Mouse (Mus musculus) gastrocnemius, adult 8-10 months (tissue): ENCODE measurements around the gene Rabep2. TPM values are rescaled to one million over a fixed set of nuclear protein-coding genes. Genes with fewer than 3 reads are reported as not detected.
"Not testable (repeated sequence)": the region's sequence is repeated elsewhere in the genome, so short reads cannot be mapped to it uniquely, and the experiment has no call there.

Source experiments
- DNase-seq, 2 experiments: peaks; one replicate each; pipeline ENCODE4 v3.0.0; 2022; ENCODE audit warnings: low spot score in 2 of 2
- total RNA-seq, 4 experiments: library from RNA; stranded (reverse); gene quantifications; 2 replicates each; pipeline ENCODE4 v1.2.4; 2022

The Rabep2 gene
- total RNA-seq, 4 experiments from 2014 or later: 10.5 to 19.2 (median 15.1) TPM

DNA sequence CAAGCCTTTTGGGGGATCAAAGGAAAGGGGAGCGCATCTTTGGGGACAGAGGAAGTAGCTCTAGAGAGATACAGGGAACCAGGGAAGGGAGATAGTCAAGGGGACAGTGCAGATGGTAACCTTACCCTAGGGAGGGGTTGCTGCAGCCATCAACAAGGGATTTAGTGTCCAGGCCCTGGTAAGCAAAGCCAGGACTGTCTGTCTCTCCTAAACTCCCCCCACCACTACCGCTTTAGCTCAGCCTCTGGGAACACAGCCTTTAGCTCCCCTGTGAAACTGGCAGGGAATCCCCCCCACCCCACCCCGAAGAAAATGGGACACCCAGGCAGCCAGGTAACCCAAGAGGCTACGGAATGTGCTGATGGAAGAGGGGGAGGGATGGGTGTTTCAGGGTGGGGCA is 35.0 kb downstream of the Rabep2 start:
- peak in 1 of 2 experiments; percentile 28 for DNase-seq

DNA sequence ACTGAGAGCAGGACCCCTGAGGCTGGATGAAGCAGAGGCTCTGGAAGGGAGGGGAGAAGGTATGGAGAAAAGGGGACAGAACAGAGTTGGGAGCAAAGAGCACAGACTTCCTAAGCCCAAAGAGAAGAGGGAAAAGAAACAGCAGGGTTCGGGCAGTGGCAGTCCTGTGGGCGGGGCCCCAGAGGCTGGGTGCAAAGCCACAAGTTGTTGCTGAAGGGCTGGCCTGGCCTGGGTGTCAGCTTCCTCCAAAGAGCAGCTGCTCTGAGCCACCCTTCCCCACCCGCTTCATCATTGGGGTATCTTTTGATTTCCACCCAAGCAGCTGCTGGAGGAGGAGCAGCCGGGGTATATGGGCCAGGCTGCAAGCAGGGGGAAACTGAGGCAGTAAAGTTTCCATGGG is 35.6 kb downstream of the Rabep2 start:
- DNase-seq: peak; percentile 81 to 87

DNA sequence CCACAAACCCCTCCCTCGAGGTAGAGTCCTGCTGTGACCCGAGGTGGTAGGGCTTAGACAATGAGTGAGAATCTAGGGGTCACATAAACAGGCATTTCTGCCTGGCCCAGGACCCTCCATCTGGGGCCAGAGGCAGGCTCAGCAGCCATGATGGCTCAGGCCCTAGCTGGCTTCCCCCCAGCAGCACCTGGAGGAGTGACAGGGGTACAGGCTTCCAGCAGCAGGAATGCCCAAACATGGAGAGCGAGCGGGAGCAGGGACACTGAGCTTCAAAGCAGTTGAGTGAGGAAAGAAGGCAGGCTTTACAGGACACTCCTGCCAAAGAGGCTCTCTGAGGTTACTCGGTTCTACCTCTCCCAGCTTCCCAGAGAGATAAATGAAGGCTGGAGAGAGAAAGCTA is 36.3 kb downstream of the Rabep2 start:
- peak; percentile 64 to 80 for DNase-seq

DNA sequence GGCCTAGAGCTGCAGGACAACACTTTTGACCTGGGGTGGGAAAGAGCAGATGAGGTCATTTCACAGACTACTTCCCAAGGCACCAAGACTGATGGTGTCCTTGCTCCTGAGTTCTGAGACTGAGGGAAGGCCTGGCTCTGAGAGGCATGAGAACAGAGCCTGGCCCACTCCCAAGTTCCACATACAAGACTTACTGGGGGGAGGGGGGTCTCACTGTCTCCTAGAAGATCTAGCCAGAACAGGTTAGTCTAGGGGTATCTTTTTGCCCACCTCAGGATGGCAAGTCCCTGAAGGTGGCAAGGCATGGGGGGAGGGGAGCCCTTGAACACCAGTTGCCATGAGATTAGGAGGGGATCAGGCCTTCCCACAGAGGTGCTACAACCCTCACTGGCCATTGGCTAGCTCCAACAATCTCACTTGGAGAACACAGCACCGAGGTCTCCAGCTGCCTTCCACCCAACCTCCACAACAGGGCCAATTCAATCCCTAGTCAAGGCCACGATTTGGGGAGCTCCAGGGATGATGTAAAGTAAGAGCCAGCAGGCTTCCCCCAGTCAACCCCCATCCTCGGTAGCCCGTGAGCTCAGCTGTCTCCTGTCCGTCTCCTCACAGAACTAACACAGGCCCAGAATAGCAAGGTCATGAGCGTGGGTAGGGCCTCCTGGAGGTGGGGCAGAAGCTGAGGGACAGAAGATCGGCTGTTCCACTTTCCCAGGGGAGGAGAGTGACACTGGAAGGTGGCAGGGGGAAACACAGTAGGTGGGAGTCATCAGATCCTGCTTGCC is 36.9 kb downstream of the Rabep2 start:
- DNase-seq: peak; percentile 66 to 80

DNA sequence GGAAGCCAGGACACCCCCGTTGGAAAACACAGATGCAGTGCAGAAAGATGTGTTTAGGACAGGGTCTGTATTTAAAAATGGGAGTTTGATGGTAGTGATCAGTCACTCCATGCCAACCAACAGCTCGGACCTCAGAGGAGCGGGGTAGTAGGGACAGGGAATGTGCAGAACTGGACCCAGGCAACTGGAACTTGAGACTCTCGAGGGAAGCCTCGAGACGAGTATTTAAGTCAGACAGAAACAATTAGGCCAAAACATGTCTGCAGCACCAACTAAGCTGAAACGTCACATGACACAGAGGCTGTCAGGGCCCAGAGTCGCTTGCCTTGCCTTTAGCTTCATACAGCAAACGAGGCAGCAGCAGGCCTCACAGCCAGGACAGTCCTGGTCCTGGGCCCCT is 37.6 kb downstream of the Rabep2 start:
- DNase-seq: no peak

DNA sequence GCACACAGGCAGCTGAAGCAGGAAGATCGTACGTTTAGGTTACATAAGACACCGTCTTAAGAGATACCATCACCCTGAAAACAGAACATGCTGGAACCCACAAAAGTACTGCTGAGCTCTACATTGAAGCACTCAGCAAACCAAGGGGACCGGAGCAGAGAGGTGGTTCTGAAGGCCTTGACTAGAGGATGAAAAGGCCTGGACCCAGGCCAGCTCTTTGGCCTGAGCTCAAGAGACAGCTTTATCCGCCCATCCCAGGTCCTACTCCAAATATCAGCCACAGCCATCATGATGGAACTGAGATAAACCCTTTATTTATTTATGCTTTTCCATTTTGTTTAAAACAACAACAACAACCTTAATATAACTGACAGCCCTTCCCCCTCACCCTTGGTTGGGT is 38.1 kb downstream of the Rabep2 start:
- peak in 1 of 2 experiments; percentile 3 for DNase-seq

DNA sequence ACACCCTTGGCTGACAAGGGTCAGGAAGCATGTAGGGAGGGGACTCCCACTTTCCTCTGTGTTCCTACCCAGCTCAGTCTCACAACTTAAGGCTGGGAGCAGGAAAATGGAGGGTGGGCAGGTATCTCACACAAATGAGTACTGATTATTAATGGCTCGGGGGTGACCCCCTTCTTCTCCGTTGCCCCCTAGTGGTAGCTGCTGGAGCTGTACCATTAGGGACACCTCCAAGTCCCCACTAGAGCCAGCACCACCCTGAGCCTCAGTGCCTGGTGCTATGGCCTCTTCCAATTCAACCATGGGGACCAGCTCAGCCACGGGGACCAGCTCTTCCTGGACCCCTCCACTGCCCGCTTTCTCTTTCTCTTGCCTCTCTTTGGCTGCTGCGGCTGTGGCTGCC is 38.7 kb downstream of the Rabep2 start:
- peak in 1 of 2 experiments; percentile 24 for DNase-seq

DNA sequence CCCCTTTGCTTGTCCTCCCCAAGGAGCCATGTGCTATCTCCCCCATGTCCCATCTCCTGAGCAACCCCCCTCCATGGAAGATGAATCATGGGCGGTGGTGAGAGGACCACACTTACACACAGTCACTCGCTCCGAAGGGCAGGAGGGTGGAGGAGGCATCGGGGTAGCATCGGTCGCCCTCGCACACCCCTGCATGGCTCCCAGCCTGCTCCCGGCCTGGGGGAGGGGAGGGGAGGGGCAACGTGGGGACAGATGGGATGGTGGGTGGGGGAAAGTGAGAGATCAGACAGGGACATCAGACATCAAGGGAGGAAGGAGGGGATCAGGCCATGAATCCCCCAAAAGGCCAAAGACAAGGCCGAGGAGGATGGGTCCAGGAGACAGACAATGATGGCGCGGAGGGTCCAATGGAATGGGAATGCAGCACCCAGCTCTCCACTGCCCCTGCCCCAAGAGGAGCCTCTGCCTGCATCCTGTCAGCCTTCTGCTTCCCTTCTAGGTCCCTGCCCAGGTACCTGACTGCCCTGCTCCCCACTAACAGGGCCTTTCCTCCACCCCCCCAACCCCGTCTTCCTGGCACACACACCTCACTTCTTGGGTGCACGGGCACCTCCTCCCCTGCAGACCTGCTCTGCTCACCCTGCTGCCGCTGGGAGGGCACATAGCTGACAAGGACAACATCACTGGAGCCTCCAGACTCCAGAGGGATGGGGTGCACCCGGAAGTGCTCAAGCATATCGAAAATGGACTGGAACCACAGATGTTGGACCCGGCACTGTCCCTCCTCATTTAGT is 39.5 kb downstream of the Rabep2 start:
- DNase-seq: no peak

DNA sequence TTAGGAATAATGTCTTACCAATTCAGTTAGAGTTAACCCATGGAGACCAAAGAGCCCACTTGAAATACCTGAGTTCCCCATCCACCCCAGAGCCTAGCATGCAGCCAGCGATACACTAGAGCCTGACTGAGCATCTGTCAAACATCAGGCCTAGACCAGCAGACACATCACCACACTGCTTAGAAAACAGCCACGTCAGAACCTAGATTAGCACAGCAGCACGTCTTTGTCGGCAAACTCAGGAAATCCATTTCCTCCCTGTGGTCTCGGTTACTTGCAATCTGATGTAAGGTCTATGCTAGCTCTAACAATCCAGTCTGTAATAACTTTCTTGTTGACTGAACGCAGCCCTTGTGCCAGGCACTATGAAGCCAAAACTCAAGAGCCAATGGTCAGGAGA is 41.5 kb downstream of the Rabep2 start:
- no peak for DNase-seq

DNA sequence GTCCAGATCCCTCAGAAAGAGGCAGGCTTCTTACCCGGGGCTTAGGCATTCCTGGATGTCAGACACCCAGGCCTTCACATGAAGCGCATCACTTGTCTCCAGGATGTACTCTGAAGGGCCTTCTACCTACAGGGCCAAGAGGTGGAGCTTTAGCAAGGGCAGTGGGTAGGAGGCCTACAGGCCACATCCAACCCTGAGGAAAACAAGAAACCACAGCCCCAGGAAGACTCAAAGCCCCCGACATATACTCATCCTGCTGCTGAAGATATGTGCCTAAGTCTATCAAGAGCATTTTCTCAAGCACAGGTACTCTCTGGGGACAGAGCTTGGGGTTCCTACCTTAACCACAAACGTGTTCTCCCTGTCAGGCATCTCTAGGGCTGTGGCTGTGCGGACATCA is 42.8 kb downstream of the Rabep2 start:
- no peak for DNase-seq

DNA sequence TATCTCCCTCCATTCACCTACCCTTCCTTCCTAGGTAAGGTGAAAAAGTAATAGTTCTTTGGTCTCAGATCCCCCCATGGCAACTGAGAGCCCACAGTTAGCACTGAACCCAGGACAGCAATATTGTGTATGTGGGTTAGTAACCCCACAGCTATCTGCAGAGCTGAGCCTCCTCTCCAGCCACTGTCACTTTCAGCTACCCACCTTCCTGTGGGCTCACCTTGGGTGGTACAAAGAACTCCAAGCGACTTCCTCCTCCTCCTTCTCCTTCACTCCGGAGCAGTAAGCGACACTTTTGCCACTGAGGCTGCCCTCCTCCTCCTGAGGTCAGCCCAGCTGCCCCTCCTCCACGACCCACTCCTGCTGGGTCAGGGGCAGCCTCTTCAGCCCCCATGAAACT is 43.3 kb downstream of the Rabep2 start:
- DNase-seq: no peak

DNA sequence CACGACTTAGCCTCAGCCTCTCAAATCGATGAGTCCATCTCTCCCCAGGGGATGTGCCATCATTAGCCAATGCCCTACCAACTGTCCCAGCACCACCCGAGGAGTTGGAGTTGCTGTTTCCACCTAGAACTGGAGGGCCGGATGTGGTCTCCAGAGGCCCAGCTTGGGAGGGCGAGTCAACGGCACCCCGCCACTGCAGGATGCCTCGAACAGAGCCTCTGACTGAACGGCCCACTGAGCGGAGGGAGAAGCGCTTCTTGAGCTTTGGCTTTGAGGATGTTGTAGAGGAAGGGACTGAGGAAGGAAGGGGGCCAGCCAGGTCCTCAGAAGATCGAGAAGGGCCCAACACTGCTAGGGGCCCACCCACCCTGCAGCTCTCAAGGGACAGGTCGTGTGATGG is 43.7 kb downstream of the Rabep2 start:
- DNase-seq: no peak

DNA sequence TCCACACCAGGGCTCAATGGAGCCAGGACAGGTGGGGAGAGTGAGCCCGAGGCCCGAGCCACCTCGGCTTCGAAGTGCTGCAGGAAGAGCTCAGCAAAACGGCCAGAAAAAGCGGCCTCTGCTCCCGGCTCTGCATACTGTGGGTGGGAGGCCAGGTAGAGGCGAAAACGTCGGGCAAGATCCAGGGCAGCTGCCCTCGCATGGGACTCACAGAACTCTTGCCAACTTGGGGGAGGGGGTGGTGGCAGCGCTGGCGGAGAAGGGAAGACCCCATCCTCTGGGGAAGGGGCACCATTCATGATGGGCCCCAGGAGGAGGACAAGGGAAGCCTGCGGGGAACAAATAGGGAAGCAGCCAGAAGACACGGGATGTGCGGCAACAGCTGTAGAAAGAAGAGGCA is 44.2 kb downstream of the Rabep2 start:
- no peak for DNase-seq

DNA sequence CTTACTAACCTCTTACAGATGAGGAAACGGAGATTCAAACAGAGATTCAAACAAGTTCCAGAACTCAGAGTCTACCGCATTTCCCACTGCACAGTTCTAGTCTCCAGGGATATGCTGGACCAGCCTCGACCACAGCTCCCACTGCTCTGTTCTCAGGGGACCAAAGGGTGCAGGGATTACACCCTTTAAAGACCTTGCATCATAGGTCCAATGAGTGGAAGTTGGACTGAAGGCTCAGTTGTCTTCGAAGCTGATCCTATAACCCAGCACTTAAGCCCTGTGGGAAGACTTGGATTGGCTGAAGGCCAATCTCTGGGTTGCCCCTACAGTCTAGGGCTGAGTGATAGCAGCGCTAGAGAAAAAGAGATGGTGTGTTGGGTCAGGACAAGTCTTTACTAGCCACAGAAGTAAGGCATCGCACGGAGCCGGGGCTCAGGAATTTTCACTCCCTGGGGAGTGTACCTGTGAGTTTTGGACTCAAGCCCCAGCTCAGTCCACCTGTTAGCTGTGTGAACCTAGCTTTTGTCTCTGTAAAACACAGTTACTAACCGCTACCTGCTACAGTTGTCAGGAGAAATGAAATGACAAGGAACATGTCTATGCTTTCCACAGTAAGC is 45.0 kb downstream of the Rabep2 start:
- no peak for DNase-seq

DNA sequence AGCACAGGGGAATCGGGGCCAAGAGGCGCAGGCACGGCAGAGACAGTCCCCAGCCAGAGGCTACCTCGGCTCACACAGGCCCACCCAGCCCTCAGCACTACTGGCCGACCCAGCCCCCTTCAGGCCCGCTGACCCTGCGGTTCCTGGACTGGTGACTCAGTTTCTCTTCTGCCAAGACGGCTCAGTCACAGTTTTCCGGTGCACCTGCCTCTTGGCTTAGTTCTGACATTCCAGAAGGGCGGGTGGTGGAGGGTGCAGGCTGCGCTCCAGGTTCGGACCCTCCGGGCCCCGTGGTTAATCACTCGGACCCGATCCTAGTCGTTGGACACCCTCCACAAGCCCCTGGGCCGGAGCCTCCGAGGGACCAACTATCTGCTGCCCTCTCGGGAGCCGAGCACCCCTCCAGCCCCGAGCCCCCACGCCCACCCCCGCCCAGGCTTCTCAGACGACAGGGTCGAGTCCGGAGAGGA is 46.0 kb downstream of the Rabep2 start:
- DNase-seq: no peak

DNA sequence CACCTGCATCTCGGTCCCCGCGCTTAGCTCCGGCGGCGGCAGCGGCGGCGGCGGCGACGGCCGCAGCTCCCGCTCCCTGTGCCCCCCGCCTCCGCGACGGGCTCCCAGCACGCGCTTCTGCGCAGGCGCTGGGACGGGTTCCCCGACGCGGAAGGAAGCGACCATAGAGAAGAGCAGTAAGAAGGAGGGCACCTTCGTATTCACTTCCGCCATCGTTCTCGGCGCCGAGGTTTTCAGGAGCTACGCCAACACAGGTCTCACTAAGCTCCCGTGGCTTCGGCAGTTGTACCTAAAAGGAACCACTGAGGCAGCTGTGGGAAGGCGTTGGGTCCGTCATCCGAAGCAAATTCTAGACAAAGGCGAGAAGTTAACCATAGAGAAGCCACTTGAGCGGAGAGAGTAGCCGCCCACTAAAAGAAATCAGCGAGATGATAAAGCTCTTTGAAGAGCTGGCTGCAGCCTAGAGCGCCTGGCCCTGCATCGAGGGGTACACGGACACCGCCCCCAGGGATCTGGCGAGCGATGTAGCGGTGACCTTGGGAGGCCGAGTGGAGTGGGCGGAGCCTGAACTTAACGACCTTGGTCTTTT is 46.5 kb downstream of the Rabep2 start, which contains the start of gene Sh2b1:
Sh2b1 (minus strand) TSS at position 432 of the 589 bp plus-strand sequence.
- peak; percentile 81 to 84 for DNase-seq

DNA sequence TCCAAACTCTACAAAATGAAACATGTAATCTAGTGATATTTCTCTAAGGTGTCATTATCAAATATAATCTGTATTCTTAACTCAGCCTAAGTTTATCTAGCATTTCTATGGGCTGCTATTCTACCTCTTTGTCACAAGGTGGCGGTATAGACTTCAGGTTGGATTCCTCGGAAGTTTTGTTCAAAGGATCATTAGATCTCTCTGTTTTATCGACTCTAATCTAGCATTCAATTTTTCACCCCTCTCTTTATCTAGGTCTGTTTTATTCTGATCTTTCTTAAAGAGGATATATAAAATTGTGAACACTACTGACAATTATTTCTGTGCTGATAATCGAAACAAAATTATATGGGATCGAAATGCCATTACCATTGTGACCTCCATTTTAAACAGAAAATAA is 53.1 kb downstream of the Rabep2 start:
- no peak for DNase-seq

DNA sequence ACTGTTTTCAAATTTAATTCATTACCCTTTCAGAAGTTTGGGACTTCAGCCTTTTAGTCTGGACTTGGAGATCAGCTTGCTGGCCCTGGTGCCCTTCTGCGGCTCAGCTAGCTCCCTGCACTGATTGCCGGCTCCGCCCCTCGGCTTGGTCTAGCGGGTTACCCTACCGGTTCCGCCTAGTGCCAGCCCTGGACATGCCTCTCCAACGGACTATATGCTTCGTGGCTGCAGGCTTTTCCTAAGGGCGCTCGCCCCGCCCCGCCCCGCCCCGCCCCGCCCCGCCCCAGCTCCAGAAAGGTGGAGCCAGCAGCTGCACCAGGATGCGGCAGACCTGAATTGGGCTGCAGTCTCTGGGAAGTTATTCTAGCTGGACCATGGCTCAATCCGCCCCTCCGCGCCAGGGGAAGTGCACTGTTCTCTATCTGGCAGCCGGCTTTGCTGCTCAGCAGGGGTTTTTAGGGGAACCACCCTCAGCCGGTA is 53.9 kb downstream of the Rabep2 start:
- peak; percentile 66 to 81 for DNase-seq

DNA sequence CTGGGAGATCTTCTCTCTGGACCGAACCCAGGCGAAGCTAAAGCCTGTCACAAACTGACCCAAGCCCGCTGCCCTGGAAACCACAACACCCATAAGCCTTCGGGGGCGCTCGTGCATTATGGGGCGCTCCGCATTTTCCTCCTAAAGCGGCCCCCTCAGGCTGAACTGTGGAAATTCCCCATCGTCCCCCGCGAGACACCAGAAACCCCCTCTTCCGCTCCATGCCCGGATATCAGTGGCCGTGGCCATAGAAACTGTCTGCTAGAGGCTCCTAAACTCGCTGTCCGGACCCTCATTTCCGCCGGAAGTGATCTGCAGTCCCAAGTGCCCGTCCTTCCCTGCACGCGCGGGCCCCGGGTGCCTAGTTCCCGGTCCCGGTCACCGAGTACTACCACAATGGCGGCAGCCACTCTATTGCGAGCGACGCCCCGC is 58.5 kb downstream of the Rabep2 start, which contains the start of gene Tufm:
Tufm (plus strand) TSS at position 310 of the 432 bp plus-strand sequence.
- peak; percentile 91 to 95 for DNase-seq

DNA sequence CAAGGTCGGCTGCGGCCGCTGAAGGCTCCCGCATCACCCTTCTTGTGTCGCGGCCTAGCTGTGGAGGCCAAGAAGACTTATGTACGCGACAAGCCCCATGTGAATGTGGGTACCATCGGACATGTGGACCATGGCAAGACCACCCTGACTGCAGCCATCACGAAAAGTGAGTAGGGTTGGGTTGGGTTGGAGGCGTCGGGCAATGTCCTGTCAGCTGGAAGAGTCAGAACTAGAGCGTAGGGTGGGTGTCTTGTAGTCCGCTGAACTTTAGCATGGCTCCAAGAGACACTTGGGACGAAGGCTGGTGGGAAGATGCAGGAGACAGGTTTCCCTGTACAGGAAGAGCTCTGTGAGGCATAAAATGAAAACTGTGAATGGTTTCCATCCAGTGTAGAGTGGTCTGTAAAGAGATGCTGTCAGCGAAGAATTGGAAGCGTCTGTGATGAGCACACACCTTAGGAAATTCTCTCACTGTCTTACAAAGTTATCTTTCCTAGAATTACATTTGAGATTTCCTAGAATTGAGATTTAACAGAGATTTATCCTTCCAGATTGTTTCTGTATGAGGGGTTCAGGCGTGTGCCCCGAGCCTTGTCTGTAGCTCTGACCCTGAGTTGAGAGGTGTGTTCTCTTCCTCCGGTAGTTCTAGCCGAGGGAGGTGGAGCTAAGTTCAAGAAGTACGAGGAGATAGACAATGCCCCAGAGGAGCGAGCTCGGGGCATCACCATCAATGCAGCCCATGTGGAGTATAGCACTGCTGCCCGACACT is 59.2 kb downstream of the Rabep2 start:
- not testable (repeated sequence) for DNase-seq

DNA sequence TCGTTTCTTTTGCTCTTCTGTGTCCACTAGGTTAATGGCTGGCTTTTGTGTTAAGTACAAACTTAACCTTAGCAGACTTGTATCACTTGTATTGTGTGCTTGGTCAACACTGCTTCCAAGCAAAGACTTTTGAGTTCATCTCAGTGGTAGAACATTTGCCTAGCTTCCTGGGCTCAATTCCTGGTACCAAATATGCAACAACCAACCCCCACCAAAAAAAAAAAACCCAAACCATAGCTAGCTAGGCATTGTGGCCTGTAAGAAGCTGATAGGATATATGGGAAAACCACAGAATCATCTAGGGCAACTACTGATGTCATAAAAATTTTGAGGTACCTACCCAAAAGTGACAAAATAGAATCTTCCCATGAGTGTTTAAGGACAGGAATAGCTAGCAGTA is 62.4 kb downstream of the Rabep2 start:
- no peak for DNase-seq
